Mouse (Mus musculus) inflammation-experienced regulatory T-cells, adult 6 months (primary cell): ENCODE data around the gene Drd4. TPM values are rescaled to one million over a fixed set of nuclear protein-coding genes. Genes with fewer than 3 reads are reported as not detected.
A peak's percentile ranks its signal among the peaks of the same experiment; 100 is the strongest.

Source experiments
- ATAC-seq: one replicate; pipeline ENCODE4 v1.8.0; 2017
- polyA plus RNA-seq, 3 experiments: library from polyadenylated mRNA; unstranded; fragments of 100-300 nt; shearing (Covaris generic); gene quantifications; one replicate each; pipeline ENCODE4 v1.2.1; 2017

Gene Drd4
- polyA plus RNA-seq, 3 experiments from 2014 or later = not detected

GRCm38 (mm10) chr7:141292583-141293388, 980 bp downstream of the Drd4 start:
- ATAC-seq = no peak

- no peak for ATAC-seq
Observed at GRCm38 (mm10) chr7:141293852-141294471, 2.2 kb downstream of the Drd4 start.

GRCm38 (mm10) chr7:141294479-141294878, 2.7 kb downstream of the Drd4 start:
- ATAC-seq = no peak

GRCm38 (mm10) chr7:141297926-141298650, 6.3 kb downstream of the Drd4 start:
- no peak for ATAC-seq

GRCm38 (mm10) chr7:141299175-141299574, 7.4 kb downstream of the Drd4 start:
- no peak for ATAC-seq

- no peak for ATAC-seq
Observed at GRCm38 (mm10) chr7:141301386-141301785, 9.6 kb downstream of the Drd4 start.

- ATAC-seq = peak; percentile 87
Observed at GRCm38 (mm10) chr7:141302702-141303268, 11.0 kb downstream of the Drd4 start.

GRCm38 (mm10) chr7:141304537-141304936, 12.7 kb downstream of the Drd4 start:
- ATAC-seq = no peak

- ATAC-seq = no peak
Observed at GRCm38 (mm10) chr7:141314416-141314815, 22.6 kb downstream of the Drd4 start.

GRCm38 (mm10) chr7:141315076-141315475, 23.3 kb downstream of the Drd4 start:
- ATAC-seq = no peak

GRCm38 (mm10) chr7:141315974-141316373, 24.2 kb downstream of the Drd4 start:
- peak; percentile 82 for ATAC-seq

- ATAC-seq = no peak
Observed at GRCm38 (mm10) chr7:141317619-141318132, 25.9 kb downstream of the Drd4 start.

- no peak for ATAC-seq
Observed at GRCm38 (mm10) chr7:141319446-141319845, 27.6 kb downstream of the Drd4 start.

- no peak for ATAC-seq
Observed at GRCm38 (mm10) chr7:141324686-141325085, 32.9 kb downstream of the Drd4 start.

GRCm38 (mm10) chr7:141326546-141327446, 35.0 kb downstream of the Drd4 start:
- peak; percentile 13 for ATAC-seq

- ATAC-seq = peak; percentile 90
Observed at GRCm38 (mm10) chr7:141327469-141328372, 35.9 kb downstream of the Drd4 start, which contains the start of the genes Deaf1 and Tmem80. Deaf1 (minus strand) TSS chr7:141327690. Tmem80 (plus strand) TSS chr7:141327739.

- no peak for ATAC-seq
Observed at GRCm38 (mm10) chr7:141328373-141328990, 36.7 kb downstream of the Drd4 start.

- no peak for ATAC-seq
Observed at GRCm38 (mm10) chr7:141330706-141331105, 38.9 kb downstream of the Drd4 start.

- ATAC-seq = no peak
Observed at GRCm38 (mm10) chr7:141331990-141332389, 40.2 kb downstream of the Drd4 start.

- ATAC-seq = no peak
Observed at GRCm38 (mm10) chr7:141335044-141335579, 43.3 kb downstream of the Drd4 start.
